Mouse (Mus musculus): ENCODE data around the gene Synj2bp.
"Not testable (repeated sequence)": the region's sequence is repeated elsewhere in the genome, so short reads cannot be mapped to it uniquely, and the experiment has no call there.

Synj2bp gene

GRCm38 (mm10) chr12:81532316-81533028 is at the start of gene Synj2bp, which contains the start of gene Gm20498:
TSS of gene Synj2bp (minus strand) at chr12:81532911.
TSS of gene Gm20498 (minus strand) at chr12:81532905.
- in situ Hi-C loops (cut with MboI, MseI): loop anchor here (5.0 kb wide), 1 partner anchor 45 kb away; the partner anchor contains the start of gene Cox16

DNA sequence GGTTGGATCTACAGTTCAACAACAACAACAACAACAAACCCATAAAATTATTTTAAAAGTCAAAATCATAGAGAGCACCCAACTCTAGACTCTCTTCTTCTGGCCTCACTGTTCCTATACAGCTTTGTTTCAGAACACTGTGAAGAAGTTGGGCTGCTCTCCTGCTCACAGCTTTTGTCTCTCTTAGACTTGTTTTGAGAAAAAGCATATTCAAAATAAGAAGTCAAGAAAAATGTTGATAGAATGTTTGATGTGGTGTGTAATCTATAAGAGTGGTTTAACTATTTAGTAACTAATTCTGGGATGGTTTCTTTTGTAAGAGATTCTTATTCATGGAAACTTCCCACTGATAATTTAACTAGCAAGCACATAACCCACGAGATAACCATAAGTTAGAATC is 35.7 kb upstream of the Synj2bp start, which contains the start of gene Adam21:
Gene Adam21 (minus strand): TSS at position 101 of the 400 bp plus-strand sequence.
- in situ Hi-C loops (cut with MboI, MseI): no loop called here

DNA sequence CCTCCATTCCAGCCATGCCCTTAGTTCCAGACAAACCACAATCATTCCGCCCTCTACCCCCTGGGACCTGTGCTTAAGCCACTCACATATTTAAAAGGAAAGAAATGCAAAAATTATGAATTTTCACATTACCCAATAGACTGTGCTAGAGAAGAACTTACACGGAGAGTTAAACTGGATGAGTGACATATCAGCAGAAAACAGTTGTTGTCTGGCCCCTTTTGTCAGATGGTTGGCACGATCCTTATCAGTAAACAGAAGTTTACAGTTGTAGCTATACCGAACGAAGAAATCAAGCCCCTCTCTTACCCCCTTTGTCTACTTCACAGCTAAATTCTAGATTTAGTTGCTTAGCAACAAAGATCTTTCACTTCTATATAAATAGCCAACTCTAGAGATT is 35.2 kb upstream of the Synj2bp start:
- in situ Hi-C loops (cut with MboI, MseI): no loop called here

DNA sequence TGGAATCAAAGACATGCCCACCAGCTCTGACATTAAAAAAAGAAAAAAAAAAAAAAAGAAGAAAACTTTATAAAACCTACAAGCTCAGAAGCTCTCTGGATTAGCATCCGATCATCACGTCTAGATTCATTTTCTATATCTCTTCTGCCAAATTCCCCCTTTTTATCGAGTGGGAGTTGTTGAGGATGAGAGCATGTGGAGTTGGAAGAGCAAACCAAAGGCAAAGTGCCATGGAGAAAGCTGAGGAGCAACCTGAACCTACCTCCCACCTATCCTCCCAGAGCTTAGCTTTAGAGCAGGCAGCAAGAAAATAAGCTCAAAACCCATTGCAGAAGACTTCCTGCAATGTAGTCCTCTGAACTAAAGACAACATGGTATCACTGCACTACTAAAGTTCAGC is 31.5 kb upstream of the Synj2bp start:
- in situ Hi-C loops (cut with MboI, MseI): no loop called here

DNA sequence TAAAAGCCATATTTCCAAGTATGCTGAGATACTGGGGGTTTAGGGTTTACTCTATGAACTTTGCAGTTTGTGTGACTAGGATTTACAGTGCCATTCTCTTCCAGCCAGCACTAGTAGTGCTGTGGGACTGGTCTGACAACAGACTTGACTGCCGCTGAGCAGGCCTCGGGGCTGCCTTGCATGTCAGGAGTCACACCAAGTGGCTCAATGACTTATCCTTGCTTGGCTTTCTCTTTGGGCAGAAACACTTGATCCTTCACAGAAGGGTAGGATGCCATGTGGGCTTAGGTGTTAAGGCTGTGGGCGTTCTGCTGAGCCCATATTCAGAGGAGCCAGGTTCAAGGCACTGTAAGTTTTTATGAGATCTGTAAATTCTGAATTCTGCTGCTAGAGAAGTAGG is 16.6 kb upstream of the Synj2bp start:
- in situ Hi-C loops (cut with MboI, MseI): no loop called here

DNA sequence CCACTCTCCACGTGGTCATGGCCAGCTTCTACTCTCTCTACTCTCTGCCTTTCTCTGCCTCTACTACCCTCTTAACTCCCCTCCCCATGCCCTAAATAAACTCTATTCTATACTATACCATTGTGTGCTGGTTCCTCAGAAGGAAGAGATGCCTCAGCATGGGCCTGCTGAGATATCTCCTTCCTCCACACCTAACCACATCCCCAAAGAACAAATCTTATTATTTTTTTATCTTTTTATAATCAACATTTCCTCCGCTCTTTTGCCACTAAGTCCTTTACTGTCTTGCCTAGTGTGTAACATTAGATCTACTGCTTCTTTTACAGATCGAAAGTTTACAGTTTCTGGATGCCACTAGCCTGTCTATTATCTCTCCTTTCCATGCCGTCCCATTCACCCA is 14.5 kb upstream of the Synj2bp start:
- in situ Hi-C loops (cut with MboI, MseI): no loop called here

GRCm38 (mm10) chr12:81533029-81533419 is 313 bp upstream of the Synj2bp start:
- in situ Hi-C loops (cut with MboI, MseI): loop anchor here (5.0 kb wide), 1 partner anchor 46 kb away; the partner anchor contains the start of gene Cox16

GRCm38 (mm10) chr12:81530587-81530986 is 2.1 kb downstream of the Synj2bp start:
- in situ Hi-C loops (cut with MboI, MseI): loop anchor here (5.0 kb wide), 1 partner anchor 43 kb away; the partner anchor contains the start of gene Cox16

DNA sequence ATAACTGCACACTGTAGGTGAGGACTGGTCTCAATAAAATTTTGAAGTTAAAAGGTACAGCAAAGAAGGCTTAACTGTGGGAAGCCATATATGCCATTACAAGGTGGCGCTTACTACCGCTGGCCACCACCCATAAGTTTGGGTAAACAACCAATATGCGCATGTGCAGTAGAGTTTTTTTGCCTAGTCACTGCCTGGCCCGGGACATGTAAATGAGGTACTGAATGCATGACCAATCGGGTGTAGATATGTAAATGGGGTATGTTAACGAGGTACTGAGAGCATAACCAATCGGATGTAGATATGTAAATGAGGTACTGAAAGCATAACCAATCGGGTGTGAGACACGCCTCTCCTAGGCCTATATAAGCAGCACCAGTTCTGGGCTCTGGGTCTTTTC is 35.8 kb downstream of the Synj2bp start:
- in situ Hi-C loops (cut with MboI, MseI): not testable (repeated sequence)

- in situ Hi-C loops (cut with MboI, MseI): no loop called here
Observed at GRCm38 (mm10) chr12:81490491-81490890, 42.2 kb downstream of the Synj2bp start.

- in situ Hi-C loops (cut with MboI, MseI): loop anchor here (5.0 to 10.0 kb wide), 2 partner anchors 47 to 989 kb away; partner anchors contain the start of genes Gm20498 and Synj2bp
Observed at GRCm38 (mm10) chr12:81485311-81485710, 47.4 kb downstream of the Synj2bp start.

- in situ Hi-C loops (cut with MboI, MseI): loop anchor here (5.0 to 10.0 kb wide), 2 partner anchors 48 to 990 kb away; partner anchors contain the start of genes Gm20498 and Synj2bp
Observed at GRCm38 (mm10) chr12:81484727-81485191, 48.0 kb downstream of the Synj2bp start, which contains the start of gene Cox16. TSS of gene Cox16 (minus strand) at chr12:81485127.

DNA sequence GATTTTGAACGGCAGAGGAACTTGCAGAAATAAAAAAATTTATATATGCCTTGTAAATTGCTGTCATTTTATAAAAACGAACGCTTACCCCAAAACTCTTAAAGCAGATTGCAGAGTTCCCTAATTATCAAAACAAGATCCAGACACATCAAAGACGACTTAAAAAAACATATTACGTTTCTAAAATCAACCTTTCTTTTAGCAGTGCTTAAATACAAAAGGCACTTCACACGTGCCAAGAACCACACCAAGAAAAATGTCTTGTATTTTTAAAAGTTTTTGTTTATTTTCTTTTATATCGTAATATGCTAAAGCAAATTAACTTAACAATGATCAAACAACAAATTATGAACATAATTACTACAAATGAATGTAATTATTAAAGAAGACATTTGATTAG is 48.5 kb downstream of the Synj2bp start:
- in situ Hi-C loops (cut with MboI, MseI): loop anchor here (10.0 kb wide), 1 partner anchor 991 kb away; no protein-coding TSS in a partner anchor

GRCm38 (mm10) chr12:81483656-81484055 is 49.1 kb downstream of the Synj2bp start:
- in situ Hi-C loops (cut with MboI, MseI): loop anchor here (10.0 kb wide), 1 partner anchor 991 kb away; no protein-coding TSS in a partner anchor

- in situ Hi-C loops (cut with MboI, MseI): not testable (repeated sequence)
Observed at GRCm38 (mm10) chr12:81459051-81459450, 73.7 kb downstream of the Synj2bp start.

Data from regulatory T cell (primary cell).